Mouse (Mus musculus) liver, embryonic 14.5 days (tissue): ENCODE measurements around the gene Adam12.

Source experiments
- CTCF ChIP-seq: IDR thresholded peaks from 2 replicates; pipeline ENCODE4 v1.5.1; 2016; ENCODE audit warnings: antibody characterized with exemption, low read depth, control low read depth
- EP300 ChIP-seq: IDR thresholded peaks from 2 replicates; pipeline ENCODE4 v1.6.1; 2016; ENCODE audit warnings: antibody characterized with exemption, low read depth

DNA sequence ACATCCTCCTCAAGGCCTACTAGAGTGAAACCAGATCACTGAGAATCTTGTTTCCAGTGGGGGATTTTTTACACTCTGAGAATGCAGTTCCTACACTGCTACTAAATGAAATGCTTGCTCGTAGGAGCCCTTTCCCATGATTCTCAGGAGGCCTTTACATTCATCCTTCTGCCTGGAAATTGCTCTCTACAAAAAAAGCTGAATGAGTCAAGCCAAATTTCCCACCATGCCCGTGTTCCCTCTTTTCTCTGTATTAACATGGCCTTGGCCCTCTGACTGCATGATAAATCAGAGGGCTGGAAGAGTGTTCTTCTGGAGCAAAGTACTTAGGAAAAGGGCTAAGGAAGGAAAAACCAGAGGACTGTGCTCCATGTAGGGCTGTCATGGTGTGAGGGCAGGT, 138.1 kb downstream of the Adam12 start:
- TF ChIP-seq CTCF (no peak), EP300 (no peak)
